Mouse (Mus musculus): ENCODE data around the gene Syngr4.
A peak's percentile ranks its signal among the peaks of the same experiment; 100 is the strongest.

DNA sequence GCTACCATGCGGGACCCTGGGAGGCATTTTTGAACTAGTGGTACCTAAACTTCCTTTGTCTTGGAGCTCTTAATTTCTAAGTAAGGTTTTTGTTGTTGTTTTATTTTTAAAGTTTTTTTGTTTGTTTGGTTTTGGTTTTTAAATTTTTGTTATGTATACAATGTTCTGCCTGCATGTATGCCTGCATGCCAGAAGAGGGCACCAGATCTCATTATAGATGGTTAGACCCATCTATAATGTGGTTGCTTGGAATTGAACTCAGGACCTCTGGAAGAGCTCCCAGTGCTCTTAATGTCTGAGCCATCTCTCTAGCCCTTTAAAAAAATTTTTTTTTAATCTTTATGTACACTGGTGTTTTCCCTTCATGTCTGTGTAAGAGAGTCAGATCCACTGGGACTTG, 33.2 kb upstream of the Syngr4 start:
- TF ChIP-seq CTCF (IDR thresholded peaks at IDR 0.05; ENCODE audit: low read depth) (0 out of 2 replicates have a peak, but pooled peaks have one; percentile 15), EP300 (IDR thresholded peaks at IDR 0.05; ENCODE audit: low read depth) (no peak)

All from heart, postnatal 0 days (tissue).